Mouse (Mus musculus) kidney, embryonic 16.5 days (tissue): ENCODE measurements around the gene Naa30. TPM values are rescaled to one million over a fixed set of nuclear protein-coding genes. Genes with fewer than 3 reads are reported as not detected.
"Not testable (repeated sequence)": the region's sequence is repeated elsewhere in the genome, so short reads cannot be mapped to it uniquely, and the experiment has no call there.

Source experiments
- ATAC-seq: fragments of 200-750 bp; cut with Nextera tagmentation; 2 replicates; pipeline ENCODE4 v1.8.0; 2017; ENCODE audit warnings: moderate TSS enrichment; ENCODE audit not compliant: low FRiP score, low TSS enrichment
- H3K27ac ChIP-seq: fragments of 300-500 bp; sonication (generic); 2 replicates; pipeline ENCODE4 v1.5.1; 2014; ENCODE audit warnings: low read length
- H3K27me3 ChIP-seq: fragments of 300-500 bp; sonication (generic); 2 replicates; pipeline ENCODE4 v1.6.1; 2014; ENCODE audit warnings: low read length, control low read depth, mixed read lengths; ENCODE audit not compliant: insufficient read depth
- H3K36me3 ChIP-seq: fragments of 300-500 bp; sonication (generic); 2 replicates; pipeline ENCODE4 v1.6.1; 2014; ENCODE audit warnings: low read length, control low read depth, mixed read lengths; ENCODE audit not compliant: insufficient read depth
- H3K4me1 ChIP-seq: fragments of 300-500 bp; sonication (generic); 2 replicates; pipeline ENCODE4 v1.6.1; 2014; ENCODE audit warnings: low read length, control low read depth, mixed read lengths; ENCODE audit not compliant: insufficient read depth
- H3K4me2 ChIP-seq: fragments of 300-500 bp; sonication (generic); replicated peaks from 2 replicates; pipeline ENCODE4 v1.6.1; 2014; ENCODE audit warnings: low read depth, low read length
- H3K4me3 ChIP-seq: fragments of 300-500 bp; sonication (generic); 2 replicates; pipeline ENCODE4 v1.5.1; 2014; ENCODE audit warnings: mild to moderate bottlenecking, low read length
- H3K9ac ChIP-seq: fragments of 300-500 bp; sonication (generic); replicated peaks from 2 replicates; pipeline ENCODE4 v1.6.1; 2014; ENCODE audit warnings: low read length
- H3K9me3 ChIP-seq: fragments of 300-500 bp; sonication (generic); 2 replicates; pipeline ENCODE4 v1.6.1; 2016; ENCODE audit warnings: low read length, control low read depth
- WGBS: fragments of 180-500 bp; shearing (Covaris S2); extraction: QIAGEN DNeasy Blood & Tissue Kit; methylation state at CpG from one replicate; pipeline ENCODE4 v1.1.7; 2014; 5-methylcytosine and 5-hydroxymethylcytosine counted together
- polyA plus RNA-seq: library from polyadenylated mRNA; unstranded; fragments of >200 nt; fragmentation: Nextera tagmentation; extraction: Ambion mirVana; gene quantifications from 2 replicates; pipeline ENCODE4 v1.2.1, GENCODE M21; 2015

Naa30 gene
- polyA plus RNA-seq, 1 experiment from 2014 or later: 7.3 TPM

DNA sequence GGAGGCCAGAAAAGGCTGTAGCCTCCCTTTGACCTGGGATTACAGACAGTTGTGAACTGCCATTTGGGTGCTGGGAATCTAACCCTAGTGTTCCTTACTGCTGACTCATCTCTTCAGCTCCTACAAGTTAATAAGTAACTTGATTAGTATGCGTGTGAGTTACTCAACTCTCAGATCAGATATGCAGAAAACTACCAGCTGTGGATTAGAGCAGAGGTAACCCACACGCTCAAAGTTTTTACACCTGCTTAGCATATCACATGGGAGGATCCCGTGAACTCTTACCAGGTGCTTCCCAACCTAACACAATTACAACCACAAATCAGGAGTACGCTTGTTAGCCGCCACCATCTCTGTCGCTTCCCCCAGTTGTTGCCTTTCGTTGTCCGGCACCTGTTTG is 740 bp upstream of the Naa30 start:
- Histone ChIP-seq H3K9me3 (no peaks in the 10 kb centered on the region), H3K27me3 (no peaks in the 10 kb centered on the region), H3K27ac (peak overlapping the region; percentile 85), H3K4me2 (peak overlapping the region; percentile 68), H3K9ac (peak overlapping the region; percentile 95), H3K4me1 (peaks cover 24% of the 10 kb centered on the region), H3K4me3 (peak overlapping the region; percentile 94), H3K36me3 (no peaks in the 10 kb centered on the region)
- peak; percentile 50 for ATAC-seq
- WGBS: 29% methylated on average over 8 of the region's 8 CpGs

GRCm38 (mm10) chr14:49172582-49172988 is 559 bp downstream of the Naa30 start:
- H3K36me3 ChIP-seq: no peaks in the 10 kb centered on the region
- 1% methylated on average over 46 of the region's 46 CpGs for WGBS
- peak overlapping the region; percentile 95 for H3K9ac ChIP-seq
- peak; percentile 80 for ATAC-seq
- H3K4me3 ChIP-seq: peak overlapping the region; percentile 94
- H3K4me1 ChIP-seq: peaks cover 24% of the 10 kb centered on the region
- peak overlapping the region; percentile 76 for H3K27ac ChIP-seq
- no peaks in the 10 kb centered on the region for H3K27me3 ChIP-seq
- no peaks in the 10 kb centered on the region for H3K9me3 ChIP-seq
- peak overlapping the region; percentile 82 for H3K4me2 ChIP-seq

DNA sequence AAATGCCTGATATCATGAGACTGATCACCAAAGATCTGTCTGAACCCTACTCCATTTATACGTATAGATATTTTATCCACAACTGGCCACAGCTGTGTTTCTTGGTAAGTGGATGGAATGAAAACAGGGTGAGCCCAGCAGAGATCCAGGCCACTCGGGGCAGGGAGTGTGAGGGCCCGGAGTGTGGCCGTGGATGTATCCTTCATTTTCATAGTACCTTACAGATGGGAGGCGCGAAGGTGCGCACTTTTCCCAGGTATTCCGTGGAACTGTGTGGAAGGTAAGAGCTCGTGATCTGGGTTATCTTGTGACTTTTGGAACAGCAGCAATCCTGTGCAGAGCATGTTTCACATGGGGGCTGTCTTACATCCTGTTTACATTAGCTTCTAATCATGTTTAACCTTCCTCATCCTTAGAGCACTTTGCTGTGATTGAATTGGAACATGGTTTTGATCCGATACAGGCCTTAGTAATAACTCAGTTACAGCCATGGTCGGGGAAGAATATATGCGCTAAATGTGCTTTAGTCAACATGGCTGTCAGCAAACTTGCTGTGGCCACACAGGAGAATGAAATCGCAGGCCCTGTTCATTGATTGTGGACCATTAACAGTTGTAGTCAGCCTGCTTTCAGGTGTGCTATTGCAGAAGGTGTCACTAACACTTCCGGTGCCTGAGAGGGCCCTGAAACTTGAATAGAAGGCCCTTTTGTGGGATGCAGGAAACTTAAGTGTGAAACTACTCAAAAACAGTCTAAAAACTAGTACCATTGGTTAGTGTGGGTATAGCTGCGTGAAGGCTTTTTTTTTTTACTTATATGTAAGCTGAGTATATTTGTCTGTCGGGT is 1.5 kb downstream of the Naa30 start:
- H3K27ac ChIP-seq: no peak overlapping the region
- WGBS: 38% methylated on average over 16 of the region's 16 CpGs
- H3K27me3 ChIP-seq: no peaks in the 10 kb centered on the region
- H3K4me1 ChIP-seq: peaks cover 24% of the 10 kb centered on the region
- H3K4me2 ChIP-seq: peak overlapping the region; percentile 82
- 0 out of 2 replicates have a peak, but pooled peaks cover 3% of the 10 kb centered on the region for H3K36me3 ChIP-seq
- no peaks in the 10 kb centered on the region for H3K9me3 ChIP-seq
- no peak for ATAC-seq
- peak overlapping the region; percentile 95 for H3K9ac ChIP-seq
- peak overlapping the region; percentile 94 for H3K4me3 ChIP-seq

- Histone ChIP-seq H3K36me3 (peaks cover 21% of the 10 kb centered on the region), H3K9ac (no peak overlapping the region), H3K4me1 (peaks cover 4% of the 10 kb centered on the region), H3K27ac (no peak overlapping the region), H3K27me3 (no peaks in the 10 kb centered on the region), H3K9me3 (no peaks in the 10 kb centered on the region), H3K4me2 (no peak overlapping the region), H3K4me3 (no peak overlapping the region)
- ATAC-seq: no peak
- WGBS: 82% methylated on average over 3 of the region's 3 CpGs
Observed at GRCm38 (mm10) chr14:49179736-49180135, 7.7 kb downstream of the Naa30 start.

GRCm38 (mm10) chr14:49186270-49186669 is 14.2 kb downstream of the Naa30 start:
- Histone ChIP-seq H3K4me1 (no peaks in the 10 kb centered on the region), H3K27me3 (no peaks in the 10 kb centered on the region), H3K36me3 (peaks cover 22% of the 10 kb centered on the region), H3K9ac (no peak overlapping the region), H3K9me3 (no peaks in the 10 kb centered on the region), H3K4me2 (no peak overlapping the region), H3K27ac (no peak overlapping the region), H3K4me3 (no peak overlapping the region)
- 95% methylated on average over 2 of the region's 2 CpGs for WGBS
- ATAC-seq: no peak

GRCm38 (mm10) chr14:49197031-49197527 is 25.1 kb downstream of the Naa30 start:
- no peaks in the 10 kb centered on the region for H3K4me1 ChIP-seq

DNA sequence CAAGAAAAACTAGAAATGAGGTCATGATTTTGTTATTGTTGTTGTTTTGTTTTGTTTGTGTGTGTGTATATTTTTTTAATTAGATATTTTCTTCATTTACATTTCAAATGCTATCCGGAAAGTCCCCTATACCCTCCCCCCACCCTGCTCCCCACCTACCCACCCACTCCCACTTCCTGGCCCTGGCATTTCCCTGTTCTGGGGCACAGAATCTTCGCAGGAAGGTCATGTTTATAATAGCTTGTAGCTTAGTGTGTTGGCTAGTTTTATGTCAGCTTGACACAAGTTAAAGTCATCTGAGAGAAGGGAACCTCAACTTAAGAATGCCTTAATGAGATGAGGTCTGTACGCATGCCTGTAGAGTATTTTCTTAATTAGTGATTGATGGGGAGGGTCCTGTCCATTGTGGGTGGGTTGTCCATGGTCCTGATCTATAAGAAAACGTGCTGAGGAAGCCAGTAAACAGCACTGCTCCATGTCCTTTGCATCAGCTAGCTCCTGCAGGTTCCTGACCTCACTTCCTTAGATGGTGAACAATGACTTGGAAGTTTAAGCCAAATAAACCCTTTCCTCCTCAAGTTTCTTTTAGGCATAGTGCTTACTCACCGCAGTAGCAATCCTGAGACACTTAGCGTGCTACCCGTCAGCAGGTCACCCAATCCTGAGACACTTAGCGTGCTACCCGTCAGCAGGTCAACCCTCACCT is 29.2 kb downstream of the Naa30 start:
- H3K9ac ChIP-seq: no peak overlapping the region
- H3K4me1 ChIP-seq: no peaks in the 10 kb centered on the region
- H3K4me2 ChIP-seq: no peak overlapping the region
- no peak overlapping the region for H3K27ac ChIP-seq
- H3K36me3 ChIP-seq: no peaks in the 10 kb centered on the region
- no peaks in the 10 kb centered on the region for H3K9me3 ChIP-seq
- WGBS: 46% methylated on average over 9 of the region's 9 CpGs
- no peak overlapping the region for H3K4me3 ChIP-seq
- no peaks in the 10 kb centered on the region for H3K27me3 ChIP-seq
- no peak for ATAC-seq

More at GRCm38 (mm10) chr14:49197031-49197527, 25.1 kb downstream of the Naa30 start:
- no peak overlapping the region for H3K9ac ChIP-seq
- no peak overlapping the region for H3K4me3 ChIP-seq
- H3K27ac ChIP-seq: no peak overlapping the region
- H3K27me3 ChIP-seq: no peaks in the 10 kb centered on the region
- no peaks in the 10 kb centered on the region for H3K36me3 ChIP-seq
- WGBS: 87% methylated on average over 2 of the region's 2 CpGs
- no peak overlapping the region for H3K4me2 ChIP-seq
- ATAC-seq: no peak
- H3K9me3 ChIP-seq: no peaks in the 10 kb centered on the region

GRCm38 (mm10) chr14:49210215-49210614 is 38.2 kb downstream of the Naa30 start:
- not testable (repeated sequence) for H3K9ac ChIP-seq, H3K4me3 ChIP-seq, H3K27me3 ChIP-seq, H3K27ac ChIP-seq, H3K4me1 ChIP-seq, H3K36me3 ChIP-seq, H3K9me3 ChIP-seq, ATAC-seq, H3K4me2 ChIP-seq
- WGBS: 80% methylated on average over 3 of the region's 3 CpGs

DNA sequence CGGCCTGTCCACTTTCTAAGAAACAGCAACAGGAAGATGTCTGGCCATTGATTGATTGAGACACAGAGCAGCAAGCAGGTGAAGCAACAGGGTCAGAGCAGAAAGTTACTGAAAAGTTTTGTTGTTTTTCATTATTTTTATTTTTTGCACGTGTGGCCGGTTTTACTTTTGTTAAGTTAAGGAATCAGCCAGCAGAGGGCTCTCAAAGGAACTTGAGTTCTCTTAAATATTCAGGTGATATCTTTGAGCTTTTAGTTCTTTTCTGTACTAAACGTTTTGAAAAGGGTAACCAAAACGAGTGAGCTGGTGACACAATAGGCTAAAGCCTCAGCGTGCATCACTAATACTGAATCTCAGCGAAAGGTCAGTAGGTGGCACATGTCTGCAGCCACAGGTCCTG is 46.7 kb downstream of the Naa30 start:
- H3K9ac ChIP-seq: no peak overlapping the region
- H3K4me2 ChIP-seq: no peak overlapping the region
- WGBS: 74% methylated on average over 7 of the region's 7 CpGs
- no peak overlapping the region for H3K27ac ChIP-seq
- ATAC-seq: no peak
- no peaks in the 10 kb centered on the region for H3K9me3 ChIP-seq
- H3K36me3 ChIP-seq: no peaks in the 10 kb centered on the region
- H3K4me3 ChIP-seq: no peak overlapping the region
- H3K27me3 ChIP-seq: no peaks in the 10 kb centered on the region
- no peaks in the 10 kb centered on the region for H3K4me1 ChIP-seq
